Mouse (Mus musculus) megakaryocyte-erythroid progenitor cell, adult 5 weeks (primary cell): ENCODE measurements around the gene Sf3b2. TPM values are rescaled to one million over a fixed set of nuclear protein-coding genes. Genes with fewer than 3 reads are reported as not detected.

Experiments
- polyA plus RNA-seq: library from polyadenylated mRNA; stranded (reverse); fragments of >175 nt; gene quantifications from 2 replicates; pipeline ENCODE4 v1.2.3, GENCODE M21; 2012

Sf3b2 gene
- polyA plus RNA-seq = 327 and 332 TPM in 2 replicates

GRCm38 (mm10) chr19:5294972-5295735 is at the start of gene Sf3b2:
Sf3b2 (minus strand) TSS chr19:5295455.

DNA sequence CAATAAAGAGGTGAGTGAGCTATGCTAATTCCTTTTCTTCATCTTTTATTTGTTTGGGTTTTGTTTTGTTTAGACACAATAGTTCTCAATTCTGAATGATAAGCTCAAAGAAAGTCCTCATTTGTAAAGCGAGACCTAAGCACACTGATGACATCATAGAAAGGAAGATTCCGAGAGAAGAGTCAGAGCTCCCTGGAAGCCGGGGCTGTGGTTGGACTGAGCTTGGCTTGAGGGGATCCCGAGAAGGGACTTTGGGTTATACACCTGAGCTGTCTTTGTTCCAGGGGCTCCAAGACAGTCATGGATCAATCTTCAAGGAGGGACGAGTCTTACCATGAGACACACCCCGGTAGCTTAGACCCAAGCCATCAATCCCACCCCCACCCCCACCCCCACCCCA is 40.2 kb upstream of the Sf3b2 start, which contains the start of gene Catsper1:
Gene Catsper1, plus strand, starts transcription at position 301 of the 400 bp plus-strand sequence.

GRCm38 (mm10) chr19:5297903-5298800 is 2.9 kb upstream of the Sf3b2 start, which contains the start of gene Gal3st3:
Gal3st3 (plus strand) TSS chr19:5298331.

GRCm38 (mm10) chr19:5272801-5273733 is 22.2 kb downstream of the Sf3b2 start, which contains the start of gene Pacs1:
Pacs1 (minus strand) TSS chr19:5273119.

Other genes starting within 250 kb of the Sf3b2 start
- gene Rin1, start 245.0 kb downstream of the Sf3b2 start, polyA plus RNA-seq = 1.2 and 1.8 TPM in 2 replicates
- 0.77 and 1.7 TPM in 2 replicates for gene Cd248, start 227.4 kb downstream of the Sf3b2 start, polyA plus RNA-seq
- 0.29 and 1.6 TPM in 2 replicates for gene Tmem151a, start 209.9 kb downstream of the Sf3b2 start, polyA plus RNA-seq
- 17.5 and 18.7 TPM in 2 replicates for gene Yif1a, start 206.9 kb downstream of the Sf3b2 start, polyA plus RNA-seq
- gene Cnih2, start 196.9 kb downstream of the Sf3b2 start, polyA plus RNA-seq = 3.6 and 6.3 TPM in 2 replicates
- gene Rab1b, start 188.4 kb downstream of the Sf3b2 start, polyA plus RNA-seq = 262 and 300 TPM in 2 replicates
- gene Klc2, start 176.9 kb downstream of the Sf3b2 start, polyA plus RNA-seq = 22.7 and 28.8 TPM in 2 replicates
- 28.6 and 34.9 TPM in 2 replicates for gene Pacs1, start 22.3 kb downstream of the Sf3b2 start, polyA plus RNA-seq
- gene Gal3st3, start 2.9 kb upstream of the Sf3b2 start, polyA plus RNA-seq = not detected in 2 replicates
- not detected in 2 replicates for gene Catsper1, start 40.3 kb upstream of the Sf3b2 start, polyA plus RNA-seq
- 0.10 and 0.16 TPM in 2 replicates for gene Cst6, start 54.1 kb upstream of the Sf3b2 start, polyA plus RNA-seq
- gene Eif1ad, start 71.3 kb upstream of the Sf3b2 start, polyA plus RNA-seq = 80.0 and 86.0 TPM in 2 replicates
- gene Banf1, start 71.7 kb upstream of the Sf3b2 start, polyA plus RNA-seq = 239 and 280 TPM in 2 replicates
- gene Sart1, start 93.2 kb upstream of the Sf3b2 start, polyA plus RNA-seq = 170 and 280 TPM in 2 replicates
- gene Tsga10ip, start 107.1 kb upstream of the Sf3b2 start, polyA plus RNA-seq = 0.61 and 1.2 TPM in 2 replicates
- gene Drap1, start 129.5 kb upstream of the Sf3b2 start, polyA plus RNA-seq = 476 and 605 TPM in 2 replicates
- gene AI837181, start 129.7 kb upstream of the Sf3b2 start, polyA plus RNA-seq = 69.9 and 80.4 TPM in 2 replicates
- 24.1 and 26.4 TPM in 2 replicates for gene Fosl1, start 152.1 kb upstream of the Sf3b2 start, polyA plus RNA-seq
- 11.6 and 13.9 TPM in 2 replicates for gene Ccdc85b, start 162.4 kb upstream of the Sf3b2 start, polyA plus RNA-seq
- 133 and 139 TPM in 2 replicates for gene Fibp, start 165.2 kb upstream of the Sf3b2 start, polyA plus RNA-seq
- 0.66 and 0.91 TPM in 2 replicates for gene Ctsw, start 173.1 kb upstream of the Sf3b2 start, polyA plus RNA-seq
- 0.29 and 0.65 TPM in 2 replicates for gene Efemp2, start 178.5 kb upstream of the Sf3b2 start, polyA plus RNA-seq
- 35.9 and 39.4 TPM in 2 replicates for gene Mus81, start 192.9 kb upstream of the Sf3b2 start, polyA plus RNA-seq
- gene Cfl1, start 195.0 kb upstream of the Sf3b2 start, polyA plus RNA-seq = 937 and 1,300 TPM in 2 replicates
- gene 1700020D05Rik, start 208.3 kb upstream of the Sf3b2 start, polyA plus RNA-seq = 0.09 and 0.13 TPM in 2 replicates
- 1.4 and 1.8 TPM in 2 replicates for gene Snx32, start 215.1 kb upstream of the Sf3b2 start, polyA plus RNA-seq